Mouse (Mus musculus): ENCODE measurements around the gene Gfm2. TPM values are rescaled to one million over a fixed set of nuclear protein-coding genes. Genes with fewer than 3 reads are reported as not detected.

Gfm2 gene
- polyA plus RNA-seq, 1 experiment = 34.1 TPM

DNA sequence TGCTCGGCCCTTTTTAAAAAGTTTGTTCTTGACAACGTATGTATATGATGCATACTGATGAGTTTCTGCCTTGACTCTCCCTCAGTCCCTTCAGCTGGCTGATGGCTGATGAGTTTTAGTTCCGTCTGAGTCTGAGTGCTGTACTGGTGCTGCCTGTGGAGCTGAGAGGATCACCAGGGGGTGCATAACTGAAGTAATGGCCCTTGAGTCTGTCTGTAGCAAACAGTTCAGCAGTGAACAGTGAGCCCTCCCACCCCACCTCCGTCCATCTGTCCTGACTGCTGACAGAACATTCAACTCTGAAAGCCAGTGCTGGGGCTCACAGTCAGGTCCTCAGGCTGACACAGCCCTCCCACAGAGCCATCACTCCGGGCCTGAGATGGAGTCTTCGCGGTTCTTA, 41.2 kb downstream of the Gfm2 start:
- no peak for DNase-seq
- H3K4me1 ChIP-seq (ENCODE audit: control insufficient read depth, insufficient read depth, low read length) = no peaks in the 10 kb centered on the region
- no peaks in the 10 kb centered on the region for H3K27me3 ChIP-seq (ENCODE audit: control insufficient read depth, insufficient read depth, low read length)
- H3K27ac ChIP-seq (ENCODE audit: insufficient read depth, low read length) = no peak overlapping the region
- no peak for TF ChIP-seq CTCF (IDR thresholded peaks at IDR 0.05; ENCODE audit: borderline replicate concordance, insufficient read depth, low read depth, low read length)
- no peak for TF ChIP-seq POLR2A (IDR thresholded peaks at IDR 0.05; ENCODE audit: borderline replicate concordance, insufficient read depth, low read length)
- H3K4me3 ChIP-seq (replicated peaks; ENCODE audit: insufficient read depth, low read depth, low read length) = no peak overlapping the region
- WGBS = 63% methylated on average over 7 of the region's 7 CpGs

DNA sequence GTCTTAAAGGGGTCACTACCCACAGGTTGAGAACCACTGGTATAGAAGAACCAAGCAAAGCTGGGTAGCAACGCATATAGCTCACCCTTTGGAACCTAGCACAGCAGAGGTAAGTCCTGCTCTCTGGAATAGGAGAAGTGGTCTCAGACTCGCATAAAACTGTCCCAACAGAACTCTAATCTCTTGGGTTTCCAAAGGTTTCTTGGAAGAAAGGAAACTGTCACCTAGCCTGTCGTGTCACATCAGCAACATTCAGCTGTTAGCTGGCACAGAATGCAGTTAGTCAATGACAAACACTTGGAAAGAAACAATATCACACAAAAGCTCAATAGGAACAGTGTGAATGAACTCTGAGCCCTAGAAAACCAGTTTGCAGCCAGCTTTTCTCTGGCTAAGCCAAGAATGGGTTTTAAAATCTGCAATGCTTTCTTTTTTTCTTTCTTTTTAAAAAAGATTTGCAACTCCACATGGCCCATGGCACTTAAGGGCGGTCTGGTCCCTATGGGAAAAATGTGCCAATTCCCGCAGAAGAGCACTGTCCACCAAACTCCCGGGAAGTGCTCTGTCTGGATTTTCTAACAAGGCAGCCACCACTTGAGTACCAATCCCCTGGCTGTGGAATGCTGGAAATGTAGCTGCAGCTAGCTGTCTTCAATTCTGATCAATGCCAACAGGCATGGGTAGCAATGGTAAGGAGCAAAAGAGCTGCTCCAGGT, 42.5 kb downstream of the Gfm2 start:
- Histone ChIP-seq H3K4me1 (ENCODE audit: control insufficient read depth, insufficient read depth, low read length) (no peaks in the 10 kb centered on the region), H3K27me3 (ENCODE audit: control insufficient read depth, insufficient read depth, low read length) (no peaks in the 10 kb centered on the region), H3K27ac (ENCODE audit: insufficient read depth, low read length) (no peak overlapping the region), H3K4me3 (replicated peaks; ENCODE audit: insufficient read depth, low read depth, low read length) (no peak overlapping the region)
- TF ChIP-seq CTCF (IDR thresholded peaks at IDR 0.05; ENCODE audit: borderline replicate concordance, insufficient read depth, low read depth, low read length) (no peak), POLR2A (IDR thresholded peaks at IDR 0.05; ENCODE audit: borderline replicate concordance, insufficient read depth, low read length) (no peak)
- no peak for DNase-seq
- 65% methylated on average over 6 of the region's 6 CpGs for WGBS

DNA sequence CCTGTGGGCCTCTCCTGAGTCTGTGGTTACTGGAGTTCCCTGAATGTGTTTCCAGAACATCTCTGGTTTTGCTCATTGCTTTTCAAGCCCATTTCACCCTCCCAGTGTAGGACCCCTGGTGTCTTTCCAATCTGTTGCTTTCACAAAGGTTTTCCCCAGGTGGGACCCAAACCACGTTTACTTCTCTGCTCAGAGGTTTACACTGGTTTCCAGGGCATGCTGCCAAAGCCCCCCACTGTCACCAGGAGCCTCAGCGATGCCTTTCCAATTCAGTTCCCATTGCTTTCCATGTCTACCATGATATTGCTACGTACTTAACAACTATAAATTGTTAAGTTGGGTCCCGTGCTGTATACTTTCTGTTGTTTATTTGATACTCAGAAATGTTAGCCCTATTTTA, 45.1 kb downstream of the Gfm2 start:
- DNase-seq = no peak
- Histone ChIP-seq H3K4me1 (ENCODE audit: control insufficient read depth, insufficient read depth, low read length) (no peaks in the 10 kb centered on the region), H3K27ac (ENCODE audit: insufficient read depth, low read length) (no peak overlapping the region), H3K4me3 (replicated peaks; ENCODE audit: insufficient read depth, low read depth, low read length) (no peak overlapping the region), H3K27me3 (ENCODE audit: control insufficient read depth, insufficient read depth, low read length) (no peaks in the 10 kb centered on the region)
- 40% methylated on average over 4 of the region's 4 CpGs for WGBS
- TF ChIP-seq CTCF (IDR thresholded peaks at IDR 0.05; ENCODE audit: borderline replicate concordance, insufficient read depth, low read depth, low read length) = no peak
- no peak for TF ChIP-seq POLR2A (IDR thresholded peaks at IDR 0.05; ENCODE audit: borderline replicate concordance, insufficient read depth, low read length)

DNA sequence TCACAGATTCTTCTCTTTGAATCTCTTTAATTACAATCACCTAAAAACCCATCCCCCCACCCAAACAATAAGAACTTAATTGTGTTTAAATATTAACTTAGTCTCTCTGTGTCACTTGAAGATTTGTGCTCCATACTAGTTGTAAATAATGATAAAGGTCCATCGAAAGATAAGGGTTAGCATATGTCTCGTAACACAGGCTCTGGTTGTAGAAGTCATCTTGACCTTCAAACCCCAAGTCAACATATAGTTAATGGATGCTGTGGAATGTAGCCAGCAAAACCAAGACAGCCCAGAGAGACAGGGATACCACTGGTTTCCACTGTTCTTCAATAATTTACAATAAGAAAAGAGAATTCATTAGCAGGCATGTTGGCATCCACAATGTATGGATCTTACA, 46.4 kb downstream of the Gfm2 start:
- WGBS = 98% methylated on average over 2 of the region's 2 CpGs
- no peak for TF ChIP-seq POLR2A (IDR thresholded peaks at IDR 0.05; ENCODE audit: borderline replicate concordance, insufficient read depth, low read length)
- no peak for TF ChIP-seq CTCF (IDR thresholded peaks at IDR 0.05; ENCODE audit: borderline replicate concordance, insufficient read depth, low read depth, low read length)
- Histone ChIP-seq H3K27ac (ENCODE audit: insufficient read depth, low read length) (no peak overlapping the region), H3K4me1 (ENCODE audit: control insufficient read depth, insufficient read depth, low read length) (no peaks in the 10 kb centered on the region), H3K27me3 (ENCODE audit: control insufficient read depth, insufficient read depth, low read length) (no peaks in the 10 kb centered on the region), H3K4me3 (replicated peaks; ENCODE audit: insufficient read depth, low read depth, low read length) (no peak overlapping the region)
- DNase-seq = no peak

DNA sequence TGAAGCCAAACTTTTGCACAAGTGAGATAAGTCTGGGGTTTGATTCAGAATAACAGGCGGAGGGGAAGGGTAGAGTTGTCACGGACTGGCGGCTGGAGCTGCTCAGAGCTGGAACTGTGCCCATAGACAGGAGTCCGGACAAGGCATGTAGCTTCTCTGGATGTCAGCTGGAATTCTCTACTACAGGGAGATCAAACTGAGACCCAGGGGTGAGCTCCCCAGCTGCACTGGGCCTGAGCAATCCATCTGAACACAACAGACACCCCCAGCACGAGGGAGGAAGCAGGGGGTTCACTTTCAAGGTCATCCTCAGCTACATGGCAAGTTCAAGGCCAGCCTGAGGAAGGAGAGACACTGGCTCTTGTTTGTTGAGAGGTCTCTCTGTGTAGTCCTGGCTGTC, 46.9 kb downstream of the Gfm2 start:
- H3K27ac ChIP-seq (ENCODE audit: insufficient read depth, low read length) = no peak overlapping the region
- 41% methylated on average over 5 of the region's 5 CpGs for WGBS
- H3K4me3 ChIP-seq (replicated peaks; ENCODE audit: insufficient read depth, low read depth, low read length) = no peak overlapping the region
- no peak for DNase-seq
- no peaks in the 10 kb centered on the region for H3K27me3 ChIP-seq (ENCODE audit: control insufficient read depth, insufficient read depth, low read length)
- no peaks in the 10 kb centered on the region for H3K4me1 ChIP-seq (ENCODE audit: control insufficient read depth, insufficient read depth, low read length)
- TF ChIP-seq POLR2A (IDR thresholded peaks at IDR 0.05; ENCODE audit: borderline replicate concordance, insufficient read depth, low read length) (no peak), CTCF (IDR thresholded peaks at IDR 0.05; ENCODE audit: borderline replicate concordance, insufficient read depth, low read depth, low read length) (no peak)

DNA sequence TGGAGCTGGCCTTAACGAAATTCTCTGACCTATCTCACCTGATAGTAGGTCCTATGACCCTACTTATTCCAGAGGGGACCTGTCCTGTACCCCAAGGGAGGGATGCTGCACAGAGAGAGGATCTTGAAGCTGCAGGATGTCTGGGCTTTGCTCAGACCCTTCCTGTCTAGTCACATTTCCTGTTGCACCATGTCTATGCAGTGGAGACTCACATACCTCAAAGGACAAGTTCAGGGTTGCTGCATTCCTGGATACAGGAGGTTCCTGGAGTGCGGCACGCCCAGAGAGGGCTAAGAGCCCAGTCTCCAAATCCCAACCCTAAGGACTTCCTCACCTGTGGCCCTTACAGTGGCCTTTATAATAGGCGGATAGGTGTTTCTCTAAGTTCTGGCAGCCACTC, 48.6 kb downstream of the Gfm2 start:
- Histone ChIP-seq H3K4me3 (replicated peaks; ENCODE audit: insufficient read depth, low read depth, low read length) (no peak overlapping the region), H3K4me1 (ENCODE audit: control insufficient read depth, insufficient read depth, low read length) (no peaks in the 10 kb centered on the region), H3K27me3 (ENCODE audit: control insufficient read depth, insufficient read depth, low read length) (no peaks in the 10 kb centered on the region), H3K27ac (ENCODE audit: insufficient read depth, low read length) (no peak overlapping the region)
- no peak for DNase-seq
- TF ChIP-seq POLR2A (IDR thresholded peaks at IDR 0.05; ENCODE audit: borderline replicate concordance, insufficient read depth, low read length) (no peak), CTCF (IDR thresholded peaks at IDR 0.05; ENCODE audit: borderline replicate concordance, insufficient read depth, low read depth, low read length) (no peak)
- WGBS = 82% methylated on average over 4 of the region's 4 CpGs

DNA sequence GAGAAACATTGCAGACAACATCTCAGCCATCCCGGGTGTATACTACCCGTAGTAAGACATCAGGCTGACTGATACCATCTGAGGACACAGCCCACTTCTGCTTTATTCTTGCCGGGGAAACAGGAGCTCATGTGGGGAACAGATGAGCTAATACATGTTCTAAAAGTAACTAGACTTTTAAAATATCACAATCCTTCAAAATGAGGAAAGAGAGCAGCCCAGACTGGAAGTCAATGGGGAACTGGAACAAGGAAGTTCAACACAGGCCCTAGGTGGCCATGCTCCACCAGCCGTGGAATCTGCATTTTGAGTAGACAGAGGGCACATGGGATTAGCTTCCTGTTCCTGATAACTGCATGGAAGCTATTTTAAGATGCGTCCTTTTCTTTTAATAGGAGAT, 50.0 kb downstream of the Gfm2 start:
- H3K27me3 ChIP-seq (ENCODE audit: control insufficient read depth, insufficient read depth, low read length) = no peaks in the 10 kb centered on the region
- TF ChIP-seq POLR2A (IDR thresholded peaks at IDR 0.05; ENCODE audit: borderline replicate concordance, insufficient read depth, low read length) (no peak), CTCF (IDR thresholded peaks at IDR 0.05; ENCODE audit: borderline replicate concordance, insufficient read depth, low read depth, low read length) (no peak)
- 92% methylated on average over 5 of the region's 5 CpGs for WGBS
- no peak overlapping the region for H3K4me3 ChIP-seq (replicated peaks; ENCODE audit: insufficient read depth, low read depth, low read length)
- H3K27ac ChIP-seq (ENCODE audit: insufficient read depth, low read length) = no peak overlapping the region
- DNase-seq = no peak
- no peaks in the 10 kb centered on the region for H3K4me1 ChIP-seq (ENCODE audit: control insufficient read depth, insufficient read depth, low read length)

DNA sequence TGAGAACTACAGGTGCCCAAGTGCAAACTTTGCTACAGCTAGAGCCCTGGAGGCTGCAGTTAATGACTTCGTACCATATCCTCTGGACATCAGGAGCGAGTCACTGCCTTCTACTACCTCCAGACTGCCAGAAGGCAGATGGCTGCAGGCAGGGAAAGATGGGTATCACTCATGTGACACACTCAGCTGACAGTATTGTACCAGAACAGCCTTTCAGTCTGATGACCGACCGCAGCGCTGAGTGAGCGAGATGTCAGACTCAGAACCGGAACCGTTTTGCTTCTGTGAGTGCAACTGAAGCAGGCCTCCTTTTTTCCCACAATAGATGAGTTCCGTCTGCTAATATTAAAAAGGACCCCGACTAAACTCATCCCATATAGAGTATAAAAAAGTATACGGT, 54.9 kb downstream of the Gfm2 start:
- no peak for DNase-seq
- 90% methylated on average over 11 of the region's 11 CpGs for WGBS
- no peak overlapping the region for H3K27ac ChIP-seq (ENCODE audit: insufficient read depth, low read length)

More for the DNA sequence above, 54.9 kb downstream of the Gfm2 start:
- H3K4me3 ChIP-seq (replicated peaks; ENCODE audit: insufficient read depth, low read depth, low read length) = no peak overlapping the region
- H3K4me1 ChIP-seq (ENCODE audit: control insufficient read depth, insufficient read depth, low read length) = no peaks in the 10 kb centered on the region
- no peaks in the 10 kb centered on the region for H3K27me3 ChIP-seq (ENCODE audit: control insufficient read depth, insufficient read depth, low read length)
- TF ChIP-seq POLR2A (IDR thresholded peaks at IDR 0.05; ENCODE audit: borderline replicate concordance, insufficient read depth, low read length) (no peak), CTCF (IDR thresholded peaks at IDR 0.05; ENCODE audit: borderline replicate concordance, insufficient read depth, low read depth, low read length) (no peak)

Data from cerebellum, adult 2 months (tissue).